8 mouse cellular contexts compared by ENCODE assay signal in the genomic region with DNA sequence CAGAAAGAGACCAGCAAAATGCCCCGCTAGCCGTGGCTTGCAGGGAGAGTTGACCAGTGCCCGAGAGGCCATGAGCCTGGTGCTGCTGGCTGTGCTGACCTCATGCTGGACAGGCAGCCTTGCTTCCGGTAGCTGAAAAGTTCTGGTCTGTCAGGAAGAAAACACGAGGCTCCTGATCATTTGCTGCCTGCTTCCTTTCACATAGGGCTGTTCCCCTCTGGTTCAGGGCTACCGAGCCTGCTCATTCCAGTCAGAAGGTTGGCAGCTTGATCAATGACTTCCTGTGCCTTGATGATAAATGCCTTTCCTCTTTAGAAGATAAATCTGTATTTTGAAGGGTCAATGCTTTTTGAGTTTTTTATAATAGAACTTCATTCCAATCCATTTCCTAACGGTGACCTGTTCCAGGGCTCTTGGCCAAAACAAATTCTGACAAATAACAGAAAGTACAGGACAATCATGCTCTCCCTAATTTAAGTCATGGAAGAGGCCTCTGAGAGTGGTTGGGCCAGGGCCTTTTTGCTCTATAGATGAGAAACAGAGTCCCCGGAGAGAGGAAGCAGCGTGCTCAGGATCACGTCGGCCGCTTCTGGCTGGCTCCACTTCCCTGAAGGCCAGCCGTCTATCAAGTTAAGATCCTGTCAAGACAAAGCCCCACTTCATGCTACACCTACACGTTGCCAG. TPM values are rescaled to one million over a fixed set of nuclear protein-coding genes. Genes with fewer than 3 reads are reported as not detected.
DNase-seq lines count a peak whose midpoint lies in the region; ATAC-seq and TF ChIP-seq lines count a peak whose summit lies in the region.

No protein-coding gene starts in this region.

- WGBS in hindbrain, embryonic 11.5 days, result 56% methylated on average over 14 of the region's 14 CpGs
- 55% methylated on average over 14 of the region's 14 CpGs for WGBS in hindbrain, embryonic 12.5 days
- WGBS in heart, embryonic 13.5 days, result 33% methylated on average over 14 of the region's 14 CpGs
- WGBS in limb, embryonic 11.5 days, result 20% methylated on average over 14 of the region's 14 CpGs
- WGBS in cerebellum, adult 2 months, result 65% methylated on average over 14 of the region's 14 CpGs

- no peak for TF ChIP-seq CTCF in cerebellum, adult 2 months (IDR thresholded peaks at IDR 0.05; ENCODE audit: borderline replicate concordance, insufficient read depth, low read depth, low read length)

- H3K27ac ChIP-seq in hindbrain, embryonic 11.5 days (ENCODE audit: low read depth, low read length), result no peak overlapping the region
- H3K27ac ChIP-seq in hindbrain, embryonic 12.5 days, result no peak overlapping the region
- peak overlapping the region; percentile 87 for H3K27ac ChIP-seq in heart, embryonic 13.5 days (replicated peaks)
- no peak overlapping the region for H3K27ac ChIP-seq in limb, embryonic 11.5 days (replicated peaks; ENCODE audit: low read depth, low read length)
- H3K27ac ChIP-seq in cerebellum, adult 2 months (ENCODE audit: insufficient read depth, low read length), result no peak overlapping the region

- H3K36me3 ChIP-seq in hindbrain, embryonic 11.5 days (ENCODE audit: control insufficient read depth, insufficient read depth, low read length), result no peaks in the 10 kb centered on the region
- no peaks in the 10 kb centered on the region for H3K36me3 ChIP-seq in hindbrain, embryonic 12.5 days
- H3K36me3 ChIP-seq in heart, embryonic 13.5 days, result no peaks in the 10 kb centered on the region
- H3K36me3 ChIP-seq in limb, embryonic 11.5 days (ENCODE audit: control insufficient read depth, insufficient read depth, low read length), result no peaks in the 10 kb centered on the region

- H3K4me3 ChIP-seq in hindbrain, embryonic 11.5 days (ENCODE audit: low read depth, low read length), result no peak overlapping the region
- no peak overlapping the region for H3K4me3 ChIP-seq in hindbrain, embryonic 12.5 days
- no peak overlapping the region for H3K4me3 ChIP-seq in heart, embryonic 13.5 days
- no peak overlapping the region for H3K4me3 ChIP-seq in limb, embryonic 11.5 days (ENCODE audit: low read depth, low read length)
- H3K4me3 ChIP-seq in cerebellum, adult 2 months (replicated peaks; ENCODE audit: insufficient read depth, low read depth, low read length), result no peak overlapping the region

- no peak for TF ChIP-seq POLR2A in cerebellum, adult 2 months (IDR thresholded peaks at IDR 0.05; ENCODE audit: borderline replicate concordance, insufficient read depth, low read length)

- no peaks in the 10 kb centered on the region for H3K27me3 ChIP-seq in hindbrain, embryonic 11.5 days (ENCODE audit: control insufficient read depth, insufficient read depth, low read length)
- no peaks in the 10 kb centered on the region for H3K27me3 ChIP-seq in hindbrain, embryonic 12.5 days
- no peaks in the 10 kb centered on the region for H3K27me3 ChIP-seq in heart, embryonic 13.5 days (replicated peaks)
- H3K27me3 ChIP-seq in limb, embryonic 11.5 days (ENCODE audit: control insufficient read depth, insufficient read depth, low read length), result no peaks in the 10 kb centered on the region
- H3K27me3 ChIP-seq in cerebellum, adult 2 months (ENCODE audit: control insufficient read depth, insufficient read depth, low read length), result no peaks in the 10 kb centered on the region

- no peak for ATAC-seq in hindbrain, embryonic 11.5 days (ENCODE audit: low FRiP score)
- ATAC-seq in hindbrain, embryonic 12.5 days (ENCODE audit: low FRiP score), result no peak
- peak; percentile 61 for ATAC-seq in heart, embryonic 13.5 days (ENCODE audit: extremely low read depth, insufficient number of reproducible peaks, low FRiP score, low TSS enrichment)
- no peak; the same call in 1 of the 2 replicates for ATAC-seq in limb, embryonic 11.5 days (ENCODE audit: insufficient number of reproducible peaks, low FRiP score, low TSS enrichment, low read depth)

- H3K4me2 ChIP-seq in hindbrain, embryonic 11.5 days (replicated peaks; ENCODE audit: low read depth, low read length), result no peak overlapping the region
- no peak overlapping the region for H3K4me2 ChIP-seq in hindbrain, embryonic 12.5 days (replicated peaks)
- H3K4me2 ChIP-seq in heart, embryonic 13.5 days, result no peak overlapping the region
- no peak overlapping the region for H3K4me2 ChIP-seq in limb, embryonic 11.5 days (ENCODE audit: low read depth, severe bottlenecking)

- H3K9me3 ChIP-seq in hindbrain, embryonic 11.5 days (ENCODE audit: control insufficient read depth, low read length), result no peaks in the 10 kb centered on the region
- H3K9me3 ChIP-seq in hindbrain, embryonic 12.5 days (replicated peaks), result no peaks in the 10 kb centered on the region
- H3K9me3 ChIP-seq in heart, embryonic 13.5 days, result no peaks in the 10 kb centered on the region
- no peaks in the 10 kb centered on the region for H3K9me3 ChIP-seq in limb, embryonic 11.5 days (ENCODE audit: control insufficient read depth, low read length)

- DNase-seq in hindbrain, embryonic 11.5 days (ENCODE audit: low spot score), result peak; percentile 23
- peak; percentile 60 for DNase-seq in limb, embryonic 11.5 days (ENCODE audit: low spot score)
- peak; percentile 24 for DNase-seq in skeletal muscle tissue, adult 2 months (ENCODE audit: low read depth, low spot score)
- no peak for DNase-seq in frontal cortex, postnatal 36 days (ENCODE audit: low spot score in 2 of 2)
- no peak for DNase-seq in cerebellum, adult 2 months
- no peak for DNase-seq in left cerebral cortex, adult 18-20 months (ENCODE audit: low spot score in 2 of 2)

- no peak overlapping the region for H3K9ac ChIP-seq in hindbrain, embryonic 11.5 days (ENCODE audit: low read depth, low read length)
- H3K9ac ChIP-seq in hindbrain, embryonic 12.5 days, result no peak overlapping the region
- H3K9ac ChIP-seq in heart, embryonic 13.5 days, result no peak overlapping the region
- H3K9ac ChIP-seq in limb, embryonic 11.5 days (ENCODE audit: low read length), result no peak overlapping the region

- no peaks in the 10 kb centered on the region for H3K4me1 ChIP-seq in hindbrain, embryonic 11.5 days (replicated peaks; ENCODE audit: control insufficient read depth, insufficient read depth, low read length)
- H3K4me1 ChIP-seq in hindbrain, embryonic 12.5 days, result no peaks in the 10 kb centered on the region
- H3K4me1 ChIP-seq in heart, embryonic 13.5 days, result peaks cover 20% of the 10 kb centered on the region
- H3K4me1 ChIP-seq in limb, embryonic 11.5 days (ENCODE audit: control insufficient read depth, insufficient read depth, low read length), result no peaks in the 10 kb centered on the region
- no peaks in the 10 kb centered on the region; the same call in 1 of the 2 replicates for H3K4me1 ChIP-seq in cerebellum, adult 2 months (ENCODE audit: control insufficient read depth, insufficient read depth, low read length)

RNA-seq across cellular contexts. Expression of gene Acer2, which starts 24.7 kb away (rescaled TPM):
- 11.0 and 12.9 TPM in 2 replicates for polyA plus RNA-seq in hindbrain, embryonic 11.5 days (2014; fragmentation: Nextera tagmentation; extraction: Ambion mirVana)
- polyA plus RNA-seq in hindbrain, embryonic 12.5 days (2016; fragmentation: Nextera tagmentation; extraction: Ambion mirVana), result 17.4 and 19.0 TPM in 2 replicates
- polyA plus RNA-seq in heart, embryonic 13.5 days (2015; fragmentation: Nextera tagmentation; extraction: Ambion mirVana), result 28.3 and 31.4 TPM in 2 replicates
- 22.2 and 22.4 TPM in 2 replicates for polyA plus RNA-seq in limb, embryonic 11.5 days (2014; fragmentation: Nextera tagmentation; extraction: Ambion mirVana)
- polyA plus RNA-seq in cerebellum, adult 2 months (2012; rRNA removed), result 6.2 and 6.7 TPM in 2 replicates
- 1 to 10 TPM; 4.4 to 9.5 TPM for total RNA-seq in left cerebral cortex, adult 18-20 months (2021)

RNA-seq across cellular contexts. Expression of gene Rps6, which starts 41.7 kb away (rescaled TPM):
- 643 and 708 TPM in 2 replicates for polyA plus RNA-seq in hindbrain, embryonic 11.5 days (2014; fragmentation: Nextera tagmentation; extraction: Ambion mirVana)
- 477 and 478 TPM in 2 replicates for polyA plus RNA-seq in hindbrain, embryonic 12.5 days (2016; fragmentation: Nextera tagmentation; extraction: Ambion mirVana)
- polyA plus RNA-seq in heart, embryonic 13.5 days (2015; fragmentation: Nextera tagmentation; extraction: Ambion mirVana), result 468 and 507 TPM in 2 replicates
- polyA plus RNA-seq in limb, embryonic 11.5 days (2014; fragmentation: Nextera tagmentation; extraction: Ambion mirVana), result 847 and 900 TPM in 2 replicates
- polyA plus RNA-seq in cerebellum, adult 2 months (2012; rRNA removed), result 691 and 755 TPM in 2 replicates
- 100 to 1,000 TPM; 437 to 446 TPM for total RNA-seq in left cerebral cortex, adult 18-20 months (2021)

Comparison
In these comparisons a context has a peak if more than half of its experiments do, and no peak if none do; other contexts are left out.
1. DNase-seq: peak in hindbrain, embryonic 11.5 days (single experiment), limb, embryonic 11.5 days (single experiment) and skeletal muscle tissue, adult 2 months (single experiment); none in frontal cortex, postnatal 36 days (0 of 2), cerebellum, adult 2 months (0 of 2) and left cerebral cortex, adult 18-20 months (0 of 2).